Mouse (Mus musculus): ENCODE measurements around the gene Iscu. TPM values are rescaled to one million over a fixed set of nuclear protein-coding genes. Genes with fewer than 3 reads are reported as not detected.

Iscu gene
- polyA plus RNA-seq, 1 experiment from 2014 or later, result 202 TPM

- Histone ChIP-seq H3K27me3 (ENCODE audit: insufficient read depth, low read length) (no peaks in the 10 kb centered on the region), H3K36me3 (ENCODE audit: insufficient read depth, low read length) (no peaks in the 10 kb centered on the region), H3K27ac (0 out of 2 replicates have a peak overlapping the region, but pooled peaks have one; percentile 32), H3K4me1 (replicated peaks; ENCODE audit: insufficient read depth, low read length) (peaks cover 28% of the 10 kb centered on the region; the same call in 1 of the 2 replicates), H3K4me2 (ENCODE audit: low read length) (peak overlapping the region; percentile 51), H3K9me3 (replicated peaks; ENCODE audit: low read length) (no peaks in the 10 kb centered on the region), H3K4me3 (replicated peaks; ENCODE audit: low read depth, low read length) (0 out of 2 replicates have a peak overlapping the region, but pooled peaks have one; percentile 0), H3K9ac (ENCODE audit: low read depth, low read length) (peak overlapping the region; percentile 19; the same call in 1 of the 2 replicates)
- DNase-seq (ENCODE audit: low spot score) (no peak), ATAC-seq (replicated peaks; ENCODE audit: low FRiP score, low read depth) (no peak)
- TF ChIP-seq CTCF (IDR thresholded peaks at IDR 0.05; ENCODE audit: low read depth), result no peak
- 14% methylated on average over 19 of the region's 19 CpGs for WGBS
These were observed 24.8 kb downstream of the Iscu start for GRCm38 (mm10) chr5:113797149-113797882.

GRCm38 (mm10) chr5:113798525-113798924 is 26.0 kb downstream of the Iscu start:
- Histone ChIP-seq H3K9ac (ENCODE audit: low read depth, low read length) (no peak overlapping the region), H3K27ac (no peak overlapping the region), H3K27me3 (ENCODE audit: insufficient read depth, low read length) (no peaks in the 10 kb centered on the region), H3K4me2 (ENCODE audit: low read length) (peak overlapping the region; percentile 51), H3K36me3 (ENCODE audit: insufficient read depth, low read length) (no peaks in the 10 kb centered on the region), H3K4me1 (replicated peaks; ENCODE audit: insufficient read depth, low read length) (peaks cover 27% of the 10 kb centered on the region; the same call in 1 of the 2 replicates), H3K9me3 (replicated peaks; ENCODE audit: low read length) (no peaks in the 10 kb centered on the region), H3K4me3 (replicated peaks; ENCODE audit: low read depth, low read length) (peak overlapping the region; percentile 17)
- 74% methylated on average over 9 of the region's 9 CpGs for WGBS
- no peak for ATAC-seq (replicated peaks; ENCODE audit: low FRiP score, low read depth)
- DNase-seq (ENCODE audit: low spot score), result no peak
- TF ChIP-seq CTCF (IDR thresholded peaks at IDR 0.05; ENCODE audit: low read depth), result no peak

DNA sequence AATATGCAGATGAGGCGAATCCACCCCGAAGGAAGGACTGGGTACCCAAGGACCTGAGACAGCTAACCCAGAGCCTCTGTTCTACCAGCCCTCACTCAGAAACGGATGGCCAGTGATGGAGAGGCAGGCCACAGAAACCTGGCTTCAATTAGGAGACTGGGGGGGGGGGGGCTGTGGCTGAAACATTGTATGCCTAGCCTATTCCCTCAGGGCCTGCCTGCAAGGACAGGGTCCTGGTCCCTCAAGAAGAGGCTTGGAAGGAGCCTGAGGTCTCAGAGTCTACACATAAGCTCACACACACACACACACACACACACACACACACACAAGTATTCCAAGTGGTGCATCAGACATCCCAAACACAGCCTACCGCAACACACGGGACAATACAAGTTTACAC is 27.1 kb downstream of the Iscu start:
- H3K36me3 ChIP-seq (ENCODE audit: insufficient read depth, low read length), result no peaks in the 10 kb centered on the region
- ATAC-seq (replicated peaks; ENCODE audit: low FRiP score, low read depth) (no peak), DNase-seq (ENCODE audit: low spot score) (no peak)
- peak overlapping the region; percentile 35 for H3K4me3 ChIP-seq (replicated peaks; ENCODE audit: low read depth, low read length)
- H3K27me3 ChIP-seq (ENCODE audit: insufficient read depth, low read length), result no peaks in the 10 kb centered on the region
- H3K4me1 ChIP-seq (replicated peaks; ENCODE audit: insufficient read depth, low read length), result peaks cover 27% of the 10 kb centered on the region; the same call in 1 of the 2 replicates
- H3K9me3 ChIP-seq (replicated peaks; ENCODE audit: low read length), result no peaks in the 10 kb centered on the region
- WGBS, result 41% methylated on average over 5 of the region's 5 CpGs
- H3K27ac ChIP-seq, result no peak overlapping the region
- TF ChIP-seq CTCF (IDR thresholded peaks at IDR 0.05; ENCODE audit: low read depth), result no peak
- 0 out of 2 replicates have a peak overlapping the region, but pooled peaks have one; percentile 40 for H3K9ac ChIP-seq (ENCODE audit: low read depth, low read length)
- H3K4me2 ChIP-seq (ENCODE audit: low read length), result peak overlapping the region; percentile 51

GRCm38 (mm10) chr5:113800280-113800679 is 27.7 kb downstream of the Iscu start, which contains the start of gene Tmem119:
Tmem119 (minus strand) TSS chr5:113800516.
- Histone ChIP-seq H3K4me2 (ENCODE audit: low read length) (peak within 1 kb of the TSS; percentile 51), H3K36me3 (ENCODE audit: insufficient read depth, low read length) (no peaks in the 10 kb centered on the region), H3K27me3 (ENCODE audit: insufficient read depth, low read length) (no peaks in the 10 kb centered on the region), H3K9me3 (replicated peaks; ENCODE audit: low read length) (no peaks in the 10 kb centered on the region), H3K4me3 (replicated peaks; ENCODE audit: low read depth, low read length) (peak within 1 kb of the TSS; percentile 35), H3K9ac (ENCODE audit: low read depth, low read length) (peak within 1 kb of the TSS; percentile 40; the same call in 1 of the 2 replicates), H3K27ac (peak within 1 kb of the TSS; percentile 28; the same call in 1 of the 2 replicates), H3K4me1 (replicated peaks; ENCODE audit: insufficient read depth, low read length) (peaks cover 27% of the 10 kb centered on the region; the same call in 1 of the 2 replicates)
- under 1% methylated on average over 11 of the region's 11 CpGs for WGBS
- DNase-seq (ENCODE audit: low spot score) (peak; percentile 87), ATAC-seq (replicated peaks; ENCODE audit: low FRiP score, low read depth) (peak; percentile 81)
- TF ChIP-seq CTCF (IDR thresholded peaks at IDR 0.05; ENCODE audit: low read depth), result no peak

DNA sequence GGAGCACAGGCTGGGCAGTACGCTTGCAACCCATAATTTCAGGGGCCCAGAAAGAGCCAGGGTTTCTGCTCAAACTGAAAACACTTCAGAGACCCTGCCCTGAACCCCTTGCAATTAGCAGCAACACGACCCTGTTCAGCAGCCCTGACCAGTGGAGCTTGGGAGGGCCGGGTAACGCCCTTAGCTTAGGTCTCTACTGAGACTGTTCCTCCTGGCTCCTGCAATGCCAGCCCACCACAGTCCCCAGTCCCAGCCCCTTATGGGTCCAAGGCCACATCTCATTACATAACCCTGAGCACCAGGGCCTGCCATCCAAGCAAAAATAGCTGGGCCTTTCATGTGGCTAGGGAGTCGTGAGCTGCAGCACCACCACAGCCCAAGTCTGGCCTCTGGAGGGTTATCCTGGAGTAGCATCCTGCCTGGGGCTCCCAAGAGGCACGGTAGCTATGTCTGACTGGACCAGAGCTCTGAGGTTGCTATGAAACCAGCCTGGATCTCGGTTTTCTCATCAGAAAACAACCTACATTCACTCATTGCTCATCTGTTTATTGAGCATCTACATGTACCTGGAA is 31.9 kb downstream of the Iscu start:
- Histone ChIP-seq H3K4me1 (replicated peaks; ENCODE audit: insufficient read depth, low read length) (0 out of 2 replicates have a peak, but pooled peaks cover 5% of the 10 kb centered on the region), H3K27ac (no peak overlapping the region), H3K9me3 (replicated peaks; ENCODE audit: low read length) (no peaks in the 10 kb centered on the region), H3K4me3 (replicated peaks; ENCODE audit: low read depth, low read length) (no peak overlapping the region), H3K4me2 (ENCODE audit: low read length) (no peak overlapping the region), H3K9ac (ENCODE audit: low read depth, low read length) (no peak overlapping the region), H3K27me3 (ENCODE audit: insufficient read depth, low read length) (no peaks in the 10 kb centered on the region), H3K36me3 (ENCODE audit: insufficient read depth, low read length) (no peaks in the 10 kb centered on the region)
- no peak for ATAC-seq (replicated peaks; ENCODE audit: low FRiP score, low read depth)
- peak; percentile 22; the same call in 1 of the 2 replicates for TF ChIP-seq CTCF (IDR thresholded peaks at IDR 0.05; ENCODE audit: low read depth)
- no peak for DNase-seq (ENCODE audit: low spot score)
- WGBS, result 44% methylated on average over 7 of the region's 7 CpGs

- no peak overlapping the region for H3K4me3 ChIP-seq (replicated peaks; ENCODE audit: low read depth, low read length)
- no peak overlapping the region for H3K9ac ChIP-seq (ENCODE audit: low read depth, low read length)
- ATAC-seq (replicated peaks; ENCODE audit: low FRiP score, low read depth) (no peak), DNase-seq (ENCODE audit: low spot score) (no peak)
- H3K9me3 ChIP-seq (replicated peaks; ENCODE audit: low read length), result no peaks in the 10 kb centered on the region
- no peak for TF ChIP-seq CTCF (IDR thresholded peaks at IDR 0.05; ENCODE audit: low read depth)
- H3K4me1 ChIP-seq (replicated peaks; ENCODE audit: insufficient read depth, low read length), result 0 out of 2 replicates have a peak, but pooled peaks cover 4% of the 10 kb centered on the region
- no peaks in the 10 kb centered on the region for H3K36me3 ChIP-seq (ENCODE audit: insufficient read depth, low read length)
- WGBS, result 84% methylated on average over 9 of the region's 9 CpGs
- H3K27ac ChIP-seq, result no peak overlapping the region
- H3K27me3 ChIP-seq (ENCODE audit: insufficient read depth, low read length), result no peaks in the 10 kb centered on the region
- no peak overlapping the region for H3K4me2 ChIP-seq (ENCODE audit: low read length)
These were observed 32.8 kb downstream of the Iscu start for GRCm38 (mm10) chr5:113805301-113805700.
